Mouse (Mus musculus): ENCODE measurements around the gene Rictor. TPM values are rescaled to one million over a fixed set of nuclear protein-coding genes. Genes with fewer than 3 reads are reported as not detected.

Gene Rictor
- polyA plus RNA-seq (2016; fragmentation: Nextera tagmentation; extraction: Ambion mirVana), result 33.5 and 36.1 TPM in 2 replicates

DNA sequence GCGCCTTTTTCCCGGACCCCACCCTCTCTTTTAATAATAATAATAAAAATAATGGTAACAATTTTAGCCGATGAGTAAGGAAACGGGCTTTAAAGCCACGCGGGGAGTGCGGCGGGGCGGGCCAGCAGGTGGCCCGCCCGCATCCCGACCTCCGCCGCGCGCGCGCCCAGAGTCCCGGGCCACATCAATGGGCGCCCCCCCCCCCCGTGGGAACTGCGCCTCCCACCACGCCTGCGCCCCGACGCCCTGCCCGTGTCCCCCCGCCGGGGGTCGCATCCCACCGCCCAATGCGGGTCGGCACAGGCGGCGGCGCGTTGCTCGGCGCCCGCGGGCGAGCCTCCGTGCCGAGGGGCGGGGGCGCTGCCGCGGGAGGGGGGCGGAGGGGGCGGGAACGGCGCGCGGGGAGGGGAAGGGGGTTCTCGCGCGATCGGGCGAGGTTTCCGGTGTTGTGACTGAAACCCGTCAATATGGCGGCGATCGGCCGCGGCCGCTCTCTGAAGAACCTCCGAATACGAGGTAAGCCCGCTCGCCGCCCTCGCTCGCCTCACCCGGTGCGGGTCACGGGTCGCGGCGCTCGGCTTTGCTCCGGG lies at the start of gene Rictor:
TSS of gene Rictor (plus strand) at position 444 of the 590 bp plus-strand sequence.
- Histone ChIP-seq H3K9me3 (no peaks in the 10 kb centered on the region), H3K27me3 (ENCODE audit: poor library complexity, severe bottlenecking) (peaks cover 16% of the 10 kb centered on the region), H3K4me1 (peaks cover 19% of the 10 kb centered on the region), H3K4me3 (peak within 1 kb of the TSS; percentile 93), H3K36me3 (replicated peaks) (no peaks in the 10 kb centered on the region), H3K27ac (peak within 1 kb of the TSS; percentile 96)
- WGBS, result under 1% methylated on average over 55 of the region's 82 CpGs
- peak; percentile 88 for DNase-seq (ENCODE audit: extremely low spot score, low spot score)

DNA sequence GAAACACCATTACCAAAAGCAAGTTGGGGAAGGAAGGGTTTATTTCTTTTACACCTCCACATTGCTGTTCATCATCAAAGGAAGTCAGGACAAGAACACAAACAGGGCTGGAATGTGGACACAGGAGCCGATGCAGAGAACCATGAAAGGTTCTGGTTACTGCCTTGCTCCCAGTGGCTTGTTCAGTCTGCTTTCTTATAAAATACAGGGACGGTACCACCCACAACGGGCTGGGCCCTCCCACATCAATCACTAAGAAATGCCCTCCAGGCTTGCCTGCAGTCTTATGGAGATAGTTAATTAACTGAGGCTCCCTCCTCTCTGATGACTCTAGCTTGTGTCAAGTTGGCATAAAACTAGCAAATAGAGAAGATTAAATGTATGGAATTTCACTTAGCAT lies 46.2 kb upstream of the Rictor start:
- H3K27me3 ChIP-seq (ENCODE audit: poor library complexity, severe bottlenecking), result no peaks in the 10 kb centered on the region
- WGBS, result 65% methylated on average over 3 of the region's 3 CpGs
- H3K4me1 ChIP-seq, result peaks cover 1% of the 10 kb centered on the region; the same call in 1 of the 2 replicates

DNA sequence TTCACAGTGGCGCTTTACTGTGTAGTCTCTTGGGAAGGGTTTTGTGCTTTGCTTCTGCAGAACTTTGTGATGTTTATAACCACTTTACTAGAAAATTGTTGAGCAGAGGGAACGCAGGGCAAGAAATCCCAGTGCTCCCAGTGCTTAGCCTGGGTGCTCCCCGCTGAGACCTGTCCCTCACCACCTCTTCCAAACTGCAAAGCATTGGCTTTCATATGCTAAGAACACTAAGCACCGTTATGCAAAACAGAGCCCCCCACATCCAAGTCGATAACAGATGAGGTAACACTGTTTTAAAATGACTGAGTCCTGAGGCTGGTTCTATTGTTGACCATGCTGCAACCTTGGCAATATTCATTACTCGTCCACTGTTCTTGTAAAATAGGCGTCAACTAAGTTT lies 44.2 kb upstream of the Rictor start:
- Histone ChIP-seq H3K4me3 (no peak overlapping the region), H3K36me3 (replicated peaks) (no peaks in the 10 kb centered on the region), H3K4me1 (peaks cover 7% of the 10 kb centered on the region), H3K27me3 (ENCODE audit: poor library complexity, severe bottlenecking) (no peaks in the 10 kb centered on the region), H3K27ac (no peak overlapping the region), H3K9me3 (no peaks in the 10 kb centered on the region)
- no peak for DNase-seq (ENCODE audit: extremely low spot score, low spot score)
- WGBS, result 74% methylated on average over 7 of the region's 7 CpGs

More for the DNA sequence above, 46.2 kb upstream of the Rictor start:
- Histone ChIP-seq H3K9me3 (no peaks in the 10 kb centered on the region), H3K4me3 (no peak overlapping the region), H3K27ac (no peak overlapping the region), H3K36me3 (replicated peaks) (no peaks in the 10 kb centered on the region)
- no peak for DNase-seq (ENCODE audit: extremely low spot score, low spot score)

DNA sequence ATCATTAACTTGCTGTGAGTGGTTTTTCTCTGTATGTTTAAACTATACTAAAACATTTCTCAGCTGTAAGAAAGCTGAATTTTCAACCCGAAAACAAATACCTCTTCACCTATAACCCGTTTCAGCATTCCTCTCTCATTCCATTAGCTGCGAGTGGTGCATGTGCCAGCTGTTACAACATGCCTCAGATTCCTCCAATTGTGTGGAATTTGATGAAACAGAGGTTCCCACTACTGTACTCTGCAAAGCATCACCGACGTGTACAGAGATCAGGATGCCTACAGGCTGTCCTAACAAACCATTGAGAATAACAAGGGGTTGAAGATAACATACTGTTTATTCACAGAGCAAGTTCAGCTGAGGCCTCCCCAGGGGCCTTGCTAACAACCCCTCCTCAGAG lies 42.1 kb upstream of the Rictor start:
- 53% methylated on average over 5 of the region's 5 CpGs for WGBS
- no peak for DNase-seq (ENCODE audit: extremely low spot score, low spot score)
- no peak overlapping the region for H3K27ac ChIP-seq

DNA sequence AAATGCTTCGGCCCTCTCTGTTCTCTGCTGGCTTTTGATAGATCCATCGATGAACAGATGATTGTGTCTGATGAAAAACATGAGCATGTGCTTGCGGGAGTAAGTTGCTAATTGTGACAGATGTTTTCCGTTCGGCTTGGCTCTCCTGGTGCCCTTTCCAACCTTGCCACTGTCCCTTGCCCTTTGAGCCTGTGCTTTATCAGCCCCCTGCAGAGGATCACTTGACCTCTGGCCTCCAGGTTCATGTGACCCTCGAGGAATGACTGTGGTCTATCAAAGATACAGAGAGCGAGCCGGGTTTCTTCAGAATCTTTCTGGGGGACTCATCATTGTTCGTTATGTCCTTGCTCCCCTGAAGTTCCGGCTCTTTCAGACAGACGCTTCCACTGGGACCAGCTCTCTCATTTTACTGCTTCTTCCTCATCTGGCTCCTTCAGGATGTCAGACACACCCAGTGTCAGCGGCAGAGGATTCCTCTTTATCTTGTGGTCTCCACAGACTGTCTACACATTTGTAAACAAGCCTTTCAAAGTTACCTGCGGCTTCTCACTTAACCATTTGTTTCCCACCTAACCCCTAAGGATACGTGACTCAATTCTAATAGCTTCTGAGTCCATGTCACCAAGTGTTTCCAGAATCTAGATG lies 39.3 kb upstream of the Rictor start:
- Histone ChIP-seq H3K4me3 (no peak overlapping the region), H3K4me1 (peaks cover 9% of the 10 kb centered on the region), H3K27ac (no peak overlapping the region), H3K9me3 (no peaks in the 10 kb centered on the region), H3K36me3 (replicated peaks) (no peaks in the 10 kb centered on the region), H3K27me3 (ENCODE audit: poor library complexity, severe bottlenecking) (no peaks in the 10 kb centered on the region)
- DNase-seq (ENCODE audit: extremely low spot score, low spot score), result no peak
- WGBS, result 44% methylated on average over 14 of the region's 14 CpGs

More for the DNA sequence above, 42.1 kb upstream of the Rictor start:
- no peaks in the 10 kb centered on the region for H3K9me3 ChIP-seq
- no peaks in the 10 kb centered on the region for H3K36me3 ChIP-seq (replicated peaks)
- H3K27me3 ChIP-seq (ENCODE audit: poor library complexity, severe bottlenecking), result no peaks in the 10 kb centered on the region
- peaks cover 9% of the 10 kb centered on the region for H3K4me1 ChIP-seq
- no peak overlapping the region for H3K4me3 ChIP-seq

DNA sequence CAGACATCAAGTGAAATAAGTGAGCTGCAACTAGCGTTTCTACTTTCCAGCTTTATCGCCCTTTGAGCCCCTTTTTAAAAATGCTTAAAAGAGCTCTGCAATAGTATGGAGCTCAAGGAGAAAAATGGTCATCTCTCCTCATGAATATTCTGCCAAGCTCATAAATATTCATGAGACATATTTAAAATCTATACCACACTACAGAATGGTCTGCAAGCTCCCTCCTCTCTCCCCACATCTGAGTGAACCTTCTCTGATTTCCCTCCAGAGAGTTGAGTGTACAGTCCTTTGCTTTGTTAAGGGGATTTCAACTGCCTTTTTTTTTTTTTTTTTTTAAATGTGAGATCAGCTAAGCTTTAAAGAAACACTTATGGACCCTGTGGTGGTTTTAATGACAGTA lies 29.7 kb upstream of the Rictor start:
- Histone ChIP-seq H3K4me3 (no peak overlapping the region), H3K27ac (no peak overlapping the region), H3K27me3 (ENCODE audit: poor library complexity, severe bottlenecking) (no peaks in the 10 kb centered on the region), H3K9me3 (no peaks in the 10 kb centered on the region), H3K4me1 (no peaks in the 10 kb centered on the region), H3K36me3 (replicated peaks) (no peaks in the 10 kb centered on the region)
- no peak for DNase-seq (ENCODE audit: extremely low spot score, low spot score)
- 79% methylated on average over 2 of the region's 2 CpGs for WGBS

- H3K9me3 ChIP-seq, result no peaks in the 10 kb centered on the region
- H3K4me1 ChIP-seq, result no peaks in the 10 kb centered on the region
- H3K4me3 ChIP-seq, result no peak overlapping the region
- peaks cover 16% of the 10 kb centered on the region for H3K27me3 ChIP-seq (ENCODE audit: poor library complexity, severe bottlenecking)
- DNase-seq (ENCODE audit: extremely low spot score, low spot score), result no peak
- no peaks in the 10 kb centered on the region for H3K36me3 ChIP-seq (replicated peaks)
- WGBS, result 65% methylated on average over 2 of the region's 2 CpGs
- no peak overlapping the region for H3K27ac ChIP-seq
These were observed 6.0 kb upstream of the Rictor start for GRCm38 (mm10) chr15:6702164-6702563.

GRCm38 (mm10) chr15:6705351-6705901 lies 2.8 kb upstream of the Rictor start:
- DNase-seq (ENCODE audit: extremely low spot score, low spot score), result no peak
- no peaks in the 10 kb centered on the region for H3K9me3 ChIP-seq
- H3K4me1 ChIP-seq, result peaks cover 11% of the 10 kb centered on the region
- WGBS, result 77% methylated on average over 7 of the region's 7 CpGs
- no peak overlapping the region for H3K27ac ChIP-seq
- no peak overlapping the region for H3K4me3 ChIP-seq
- peaks cover 16% of the 10 kb centered on the region for H3K27me3 ChIP-seq (ENCODE audit: poor library complexity, severe bottlenecking)
- no peaks in the 10 kb centered on the region for H3K36me3 ChIP-seq (replicated peaks)

DNA sequence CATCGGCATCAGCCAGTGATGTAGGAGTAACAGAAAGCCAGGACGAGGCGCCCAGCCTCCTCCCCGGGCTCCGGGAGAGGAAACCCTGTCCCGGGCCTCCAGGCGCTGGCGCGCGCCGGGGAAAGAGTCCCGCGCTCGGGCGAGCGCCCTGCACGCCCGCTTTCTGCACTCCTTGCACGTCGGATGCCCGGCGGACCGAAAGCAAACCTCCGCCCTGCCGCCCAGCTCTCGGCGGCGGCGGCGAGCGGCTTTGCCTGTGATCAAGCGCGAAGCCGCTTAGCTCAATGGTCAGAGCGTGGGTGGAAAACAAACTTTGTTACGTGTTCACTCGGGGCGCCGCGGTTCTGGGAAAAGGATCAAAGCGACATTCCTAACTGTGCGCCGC lies 636 bp upstream of the Rictor start:
- Histone ChIP-seq H3K27ac (peak overlapping the region; percentile 96), H3K4me3 (peak overlapping the region; percentile 93), H3K9me3 (no peaks in the 10 kb centered on the region), H3K27me3 (ENCODE audit: poor library complexity, severe bottlenecking) (peaks cover 16% of the 10 kb centered on the region), H3K4me1 (peaks cover 15% of the 10 kb centered on the region), H3K36me3 (replicated peaks) (no peaks in the 10 kb centered on the region)
- under 1% methylated on average over 43 of the region's 43 CpGs for WGBS
- peak; percentile 76 for DNase-seq (ENCODE audit: extremely low spot score, low spot score)

DNA sequence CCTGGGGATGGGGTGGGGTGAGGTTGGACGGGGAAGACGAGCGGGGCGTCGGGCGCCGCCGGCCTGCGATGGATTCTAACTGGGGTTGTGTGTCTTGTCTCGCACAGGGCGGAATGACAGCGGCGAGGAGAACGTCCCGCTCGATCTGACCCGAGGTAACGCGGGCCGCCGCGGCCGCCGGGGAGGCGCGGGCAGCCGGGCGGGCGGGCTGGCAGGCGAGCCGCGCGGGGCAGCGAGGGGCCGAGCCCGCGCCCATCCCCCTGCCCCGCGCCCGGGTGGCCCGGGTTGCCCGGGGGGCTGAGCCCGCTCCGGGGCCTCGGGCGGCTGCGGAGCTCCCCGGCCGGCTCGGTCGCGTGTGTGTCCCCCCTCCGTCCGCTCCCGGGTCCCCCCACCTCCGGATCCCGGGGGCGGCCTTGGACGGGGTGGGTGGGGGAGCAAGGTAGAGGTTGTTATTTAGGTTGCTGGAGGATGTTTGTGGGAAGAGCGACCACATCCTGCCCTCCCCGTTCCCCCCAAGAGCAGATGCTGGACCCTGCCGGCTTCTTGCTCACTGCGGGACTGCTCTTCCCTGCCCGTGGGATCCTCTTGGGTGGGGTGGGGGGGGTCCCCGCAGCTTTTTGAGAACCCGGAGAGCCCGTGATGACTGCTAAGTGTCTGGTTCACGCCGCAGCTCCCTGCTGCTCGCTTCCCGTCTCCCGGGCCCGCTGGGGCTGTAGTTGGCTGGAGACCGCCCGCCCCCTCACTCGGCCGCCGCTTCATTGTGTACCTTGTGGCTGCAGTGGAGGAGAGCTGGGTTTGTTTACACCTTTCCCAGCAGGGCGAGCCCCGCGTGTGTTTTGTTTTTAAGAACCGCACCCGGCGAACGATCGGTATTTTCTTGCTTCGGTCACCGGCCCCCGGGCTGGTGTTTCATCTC lies 605 bp downstream of the Rictor start:
- WGBS, result under 1% methylated on average over 78 of the region's 89 CpGs
- peak; percentile 48 for DNase-seq (ENCODE audit: extremely low spot score, low spot score)
- Histone ChIP-seq H3K36me3 (replicated peaks) (no peaks in the 10 kb centered on the region), H3K27me3 (ENCODE audit: poor library complexity, severe bottlenecking) (peaks cover 16% of the 10 kb centered on the region), H3K9me3 (no peaks in the 10 kb centered on the region), H3K4me1 (peaks cover 23% of the 10 kb centered on the region), H3K4me3 (peak overlapping the region; percentile 93), H3K27ac (peak overlapping the region; percentile 96)

DNA sequence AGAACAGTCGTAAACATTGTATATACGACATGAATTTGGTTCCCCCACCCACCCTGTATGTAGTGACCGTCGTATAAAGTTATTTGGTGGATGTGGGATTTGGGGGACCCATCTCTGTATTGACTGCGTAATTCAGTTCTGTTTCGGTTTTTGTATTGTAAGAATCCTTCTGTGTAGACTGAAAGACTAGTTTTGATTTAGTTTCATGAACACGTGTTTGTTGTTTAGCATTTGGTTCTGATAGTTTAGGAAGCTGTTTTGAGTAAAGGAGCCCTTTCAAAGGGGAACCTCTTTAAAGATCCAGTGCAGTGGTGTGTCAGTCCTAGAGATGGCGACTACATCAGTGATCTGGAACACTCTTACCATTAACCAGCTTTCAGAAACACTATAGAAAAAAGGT lies 1.4 kb downstream of the Rictor start:
- H3K4me3 ChIP-seq, result peak overlapping the region; percentile 93
- no peaks in the 10 kb centered on the region for H3K36me3 ChIP-seq (replicated peaks)
- peaks cover 24% of the 10 kb centered on the region for H3K4me1 ChIP-seq
- H3K27me3 ChIP-seq (ENCODE audit: poor library complexity, severe bottlenecking), result peaks cover 16% of the 10 kb centered on the region
- WGBS, result 23% methylated on average over 8 of the region's 8 CpGs
- H3K9me3 ChIP-seq, result no peaks in the 10 kb centered on the region
- DNase-seq (ENCODE audit: extremely low spot score, low spot score), result no peak
- H3K27ac ChIP-seq, result peak overlapping the region; percentile 96

DNA sequence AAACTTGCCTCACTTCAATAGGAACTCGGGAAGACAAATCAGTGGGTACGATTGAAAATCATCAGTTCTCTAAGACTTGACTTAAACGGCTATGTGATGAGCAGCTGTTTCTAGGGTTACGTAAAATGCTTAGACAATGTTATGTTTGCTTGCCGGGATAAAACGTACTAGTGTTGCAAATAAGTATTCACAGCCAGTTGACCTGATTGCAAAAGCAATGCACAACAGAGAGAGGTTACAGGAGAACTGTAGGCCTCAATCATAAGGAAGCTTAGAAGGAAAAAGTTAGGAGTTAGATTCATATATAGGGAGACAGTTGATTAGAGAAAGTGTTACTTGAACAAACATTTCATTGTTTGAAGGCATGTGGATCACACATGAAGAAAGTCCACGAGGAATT lies 2.2 kb downstream of the Rictor start:
- Histone ChIP-seq H3K4me3 (peak overlapping the region; percentile 93; the same call in 1 of the 2 replicates), H3K36me3 (replicated peaks) (no peaks in the 10 kb centered on the region), H3K27ac (no peak overlapping the region), H3K4me1 (peaks cover 30% of the 10 kb centered on the region), H3K27me3 (ENCODE audit: poor library complexity, severe bottlenecking) (peaks cover 14% of the 10 kb centered on the region), H3K9me3 (no peaks in the 10 kb centered on the region)
- WGBS, result 90% methylated on average over 7 of the region's 7 CpGs
- DNase-seq (ENCODE audit: extremely low spot score, low spot score), result no peak
